Mouse (Mus musculus) kidney, embryonic 14.5 days (tissue): ENCODE data around the gene Zp3. TPM values are rescaled to one million over a fixed set of nuclear protein-coding genes. Genes with fewer than 3 reads are reported as not detected.

Source experiments
- ATAC-seq: fragments of 200-750 bp; cut with Nextera tagmentation; 2 replicates; pipeline ENCODE4 v1.8.0; 2017; ENCODE audit warnings: moderate number of reproducible peaks, mild to moderate bottlenecking, moderate TSS enrichment, moderate library complexity; ENCODE audit not compliant: low FRiP score, low TSS enrichment
- H3K27ac ChIP-seq: fragments of 300-500 bp; sonication (generic); 2 replicates; pipeline ENCODE4 v1.5.1; 2014; ENCODE audit warnings: low read depth, mild to moderate bottlenecking, low read length, moderate library complexity, mixed read lengths
- H3K27me3 ChIP-seq: fragments of 300-500 bp; sonication (generic); 2 replicates; pipeline ENCODE4 v1.6.1; 2014; ENCODE audit warnings: mild to moderate bottlenecking, low read length; ENCODE audit not compliant: control insufficient read depth, insufficient read depth
- H3K36me3 ChIP-seq: fragments of 300-500 bp; sonication (generic); 2 replicates; pipeline ENCODE4 v1.6.1; 2014; ENCODE audit warnings: low read length, mixed read lengths; ENCODE audit not compliant: control insufficient read depth, insufficient read depth
- H3K4me1 ChIP-seq: fragments of 300-500 bp; sonication (generic); 2 replicates; pipeline ENCODE4 v1.6.1; 2014; ENCODE audit warnings: low read length, mixed read lengths; ENCODE audit not compliant: control insufficient read depth, insufficient read depth
- H3K4me2 ChIP-seq: fragments of 300-500 bp; sonication (generic); replicated peaks from 2 replicates; pipeline ENCODE4 v1.6.1; 2014; ENCODE audit warnings: low read depth, mild to moderate bottlenecking, low read length
- H3K4me3 ChIP-seq: fragments of 300-500 bp; sonication (generic); 2 replicates; pipeline ENCODE4 v1.5.1; 2014; ENCODE audit warnings: mild to moderate bottlenecking, low read length
- H3K9ac ChIP-seq: fragments of 300-500 bp; sonication (generic); 2 replicates; pipeline ENCODE4 v1.6.1; 2014; ENCODE audit warnings: low read depth, mild to moderate bottlenecking, low read length, moderate library complexity
- H3K9me3 ChIP-seq: fragments of 300-500 bp; sonication (generic); 2 replicates; pipeline ENCODE4 v1.6.1; 2016; ENCODE audit warnings: low read length; ENCODE audit not compliant: control insufficient read depth
- WGBS: fragments of 180-500 bp; shearing (Covaris S2); extraction: QIAGEN DNeasy Blood & Tissue Kit; methylation state at CpG from one replicate; pipeline ENCODE4 v1.1.7; 2014; 5-methylcytosine and 5-hydroxymethylcytosine counted together
- polyA plus RNA-seq: library from polyadenylated mRNA; unstranded; fragments of >200 nt; fragmentation: Nextera tagmentation; extraction: Ambion mirVana; gene quantifications from 2 replicates; pipeline ENCODE4 v1.2.1, GENCODE M21; 2014

Zp3 gene
- polyA plus RNA-seq, 1 experiment from 2014 or later = not detected

GRCm38 (mm10) chr5:135966866-135967265 lies 13.0 kb upstream of the Zp3 start:
- H3K9ac ChIP-seq = no peak overlapping the region
- no peak overlapping the region for H3K27ac ChIP-seq
- H3K27me3 ChIP-seq = no peaks in the 10 kb centered on the region
- no peaks in the 10 kb centered on the region for H3K9me3 ChIP-seq
- H3K4me1 ChIP-seq = peaks cover 10% of the 10 kb centered on the region
- no peaks in the 10 kb centered on the region for H3K36me3 ChIP-seq
- no peak overlapping the region for H3K4me2 ChIP-seq
- WGBS = 63% methylated on average over 9 of the region's 9 CpGs
- ATAC-seq = no peak
- H3K4me3 ChIP-seq = no peak overlapping the region

DNA sequence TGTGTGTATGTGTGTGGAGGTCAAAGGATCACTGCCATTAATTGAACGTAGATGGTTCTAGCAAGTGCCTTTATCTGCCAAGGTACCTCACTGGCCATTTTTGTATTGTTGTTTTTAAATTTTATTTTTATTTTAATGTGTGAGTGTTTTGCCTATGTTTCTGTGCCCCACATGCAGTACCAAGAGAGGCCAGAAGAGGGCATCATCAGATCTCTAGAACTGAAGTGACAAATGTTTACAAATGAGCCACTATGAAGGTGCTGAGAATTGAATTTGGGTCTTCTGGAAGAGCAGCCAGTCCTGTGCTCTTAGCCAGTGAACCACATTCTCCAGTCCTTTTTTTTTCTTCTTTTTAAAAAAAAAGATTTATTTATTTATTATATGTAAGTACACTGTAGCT lies 11.1 kb upstream of the Zp3 start:
- ATAC-seq = no peak
- no peaks in the 10 kb centered on the region for H3K9me3 ChIP-seq
- H3K4me1 ChIP-seq = peaks cover 10% of the 10 kb centered on the region
- no peak overlapping the region for H3K4me2 ChIP-seq
- H3K27ac ChIP-seq = no peak overlapping the region
- H3K4me3 ChIP-seq = no peak overlapping the region
- 82% methylated on average over 1 of the region's 1 CpGs for WGBS
- no peaks in the 10 kb centered on the region for H3K36me3 ChIP-seq
- no peak overlapping the region for H3K9ac ChIP-seq
- H3K27me3 ChIP-seq = no peaks in the 10 kb centered on the region

DNA sequence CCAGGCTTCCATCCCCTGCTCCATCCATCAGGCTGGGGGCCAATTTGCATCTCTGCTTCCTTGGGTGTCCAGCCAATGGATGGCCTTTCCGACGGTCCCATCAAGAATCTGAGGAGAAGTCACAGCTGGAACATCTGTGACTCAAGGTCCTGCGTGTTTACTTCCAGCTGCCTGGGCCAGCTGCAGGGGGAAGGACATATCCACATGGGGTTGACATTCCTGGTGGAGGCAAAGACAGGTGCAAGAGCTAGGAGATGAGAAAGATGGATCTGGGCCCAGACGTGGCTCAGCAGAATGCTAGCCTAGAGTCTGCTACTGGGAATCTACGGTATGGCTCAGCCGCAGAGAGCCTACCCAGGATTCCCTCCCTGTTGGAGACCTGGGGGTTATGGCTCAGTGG lies 9.7 kb upstream of the Zp3 start:
- no peaks in the 10 kb centered on the region for H3K9me3 ChIP-seq
- peaks cover 6% of the 10 kb centered on the region for H3K4me1 ChIP-seq
- no peak overlapping the region for H3K9ac ChIP-seq
- H3K27ac ChIP-seq = no peak overlapping the region
- no peaks in the 10 kb centered on the region for H3K27me3 ChIP-seq
- no peak for ATAC-seq
- H3K4me3 ChIP-seq = no peak overlapping the region
- no peaks in the 10 kb centered on the region for H3K36me3 ChIP-seq
- WGBS = 74% methylated on average over 6 of the region's 6 CpGs
- no peak overlapping the region for H3K4me2 ChIP-seq

GRCm38 (mm10) chr5:135971876-135972275 lies 8.0 kb upstream of the Zp3 start:
- Histone ChIP-seq H3K36me3 (no peaks in the 10 kb centered on the region), H3K4me2 (no peak overlapping the region), H3K4me1 (no peaks in the 10 kb centered on the region), H3K9me3 (no peaks in the 10 kb centered on the region), H3K4me3 (no peak overlapping the region), H3K27me3 (no peaks in the 10 kb centered on the region), H3K27ac (no peak overlapping the region), H3K9ac (no peak overlapping the region)
- WGBS = 86% methylated on average over 7 of the region's 7 CpGs
- ATAC-seq = no peak

DNA sequence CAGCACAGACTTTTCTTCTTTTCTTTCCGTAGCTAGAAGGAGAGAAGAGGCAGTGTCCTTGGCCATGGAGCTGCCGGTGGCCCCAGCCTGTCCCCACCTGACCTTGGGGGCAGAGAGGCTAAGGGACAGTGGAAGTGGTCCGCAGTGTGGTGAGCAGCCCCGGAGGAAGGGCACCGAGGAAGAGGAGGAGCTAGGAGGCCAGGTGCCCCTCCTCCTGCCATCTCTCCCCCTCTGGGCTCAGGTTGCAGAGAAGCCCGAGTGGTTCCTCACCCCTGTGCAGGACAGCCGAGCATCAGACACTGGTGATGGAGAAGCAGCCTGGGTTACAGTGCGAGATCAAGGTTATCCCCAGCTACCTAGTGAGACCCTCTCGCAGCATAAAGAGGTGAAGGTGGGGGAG lies 5.5 kb upstream of the Zp3 start, which contains the start of gene Ssc4d:
TSS of gene Ssc4d (minus strand) at position 167 of the 400 bp plus-strand sequence.
- ATAC-seq = peak; percentile 54; the same call in 1 of the 2 replicates
- H3K9ac ChIP-seq = peak within 1 kb of the TSS; percentile 34; the same call in 1 of the 2 replicates
- 8% methylated on average over 9 of the region's 9 CpGs for WGBS
- H3K4me3 ChIP-seq = peak within 1 kb of the TSS; percentile 28
- no peak within 1 kb of the TSS for H3K27ac ChIP-seq
- peak within 1 kb of the TSS; percentile 37 for H3K4me2 ChIP-seq
- no peaks in the 10 kb centered on the region for H3K36me3 ChIP-seq
- H3K9me3 ChIP-seq = no peaks in the 10 kb centered on the region
- H3K4me1 ChIP-seq = no peaks in the 10 kb centered on the region
- H3K27me3 ChIP-seq = no peaks in the 10 kb centered on the region

GRCm38 (mm10) chr5:135975893-135976668 lies 3.8 kb upstream of the Zp3 start:
- 96% methylated on average over 8 of the region's 8 CpGs for WGBS
- Histone ChIP-seq H3K9me3 (no peaks in the 10 kb centered on the region), H3K27me3 (no peaks in the 10 kb centered on the region), H3K4me1 (no peaks in the 10 kb centered on the region), H3K27ac (no peak overlapping the region), H3K9ac (no peak overlapping the region), H3K4me2 (no peak overlapping the region), H3K4me3 (no peak overlapping the region), H3K36me3 (no peaks in the 10 kb centered on the region)
- no peak for ATAC-seq

- Histone ChIP-seq H3K36me3 (no peaks in the 10 kb centered on the region), H3K27ac (no peak overlapping the region), H3K4me2 (no peak overlapping the region), H3K9me3 (no peaks in the 10 kb centered on the region), H3K4me1 (no peaks in the 10 kb centered on the region), H3K9ac (no peak overlapping the region), H3K4me3 (no peak overlapping the region), H3K27me3 (no peaks in the 10 kb centered on the region)
- WGBS = 86% methylated on average over 5 of the region's 5 CpGs
- ATAC-seq = no peak
These were observed 518 bp upstream of the Zp3 start for GRCm38 (mm10) chr5:135979381-135979780.

DNA sequence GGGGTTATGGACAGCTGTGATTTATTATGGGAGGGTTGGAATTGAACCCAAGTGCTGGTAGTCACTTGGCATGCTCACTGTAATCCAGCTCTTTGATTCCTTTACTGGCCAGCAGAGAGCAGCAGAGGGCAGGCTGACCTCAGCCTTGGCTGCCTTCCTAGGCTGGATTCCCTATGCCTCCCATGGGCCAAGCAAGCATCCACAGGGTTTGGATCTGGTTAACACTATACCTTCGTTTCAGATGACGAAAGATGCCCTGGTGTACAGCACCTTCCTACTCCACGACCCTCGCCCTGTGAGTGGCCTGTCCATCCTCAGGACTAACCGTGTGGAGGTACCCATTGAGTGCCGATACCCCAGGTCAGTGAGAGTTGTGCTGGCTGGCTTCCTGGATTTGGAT lies 2.5 kb downstream of the Zp3 start:
- H3K9ac ChIP-seq = no peak overlapping the region
- 40% methylated on average over 6 of the region's 6 CpGs for WGBS
- no peaks in the 10 kb centered on the region for H3K4me1 ChIP-seq
- no peaks in the 10 kb centered on the region for H3K9me3 ChIP-seq
- H3K4me3 ChIP-seq = no peak overlapping the region
- no peak overlapping the region for H3K4me2 ChIP-seq
- H3K27me3 ChIP-seq = no peaks in the 10 kb centered on the region
- H3K27ac ChIP-seq = no peak overlapping the region
- ATAC-seq = peak; percentile 63; the same call in 1 of the 2 replicates
- no peaks in the 10 kb centered on the region for H3K36me3 ChIP-seq

DNA sequence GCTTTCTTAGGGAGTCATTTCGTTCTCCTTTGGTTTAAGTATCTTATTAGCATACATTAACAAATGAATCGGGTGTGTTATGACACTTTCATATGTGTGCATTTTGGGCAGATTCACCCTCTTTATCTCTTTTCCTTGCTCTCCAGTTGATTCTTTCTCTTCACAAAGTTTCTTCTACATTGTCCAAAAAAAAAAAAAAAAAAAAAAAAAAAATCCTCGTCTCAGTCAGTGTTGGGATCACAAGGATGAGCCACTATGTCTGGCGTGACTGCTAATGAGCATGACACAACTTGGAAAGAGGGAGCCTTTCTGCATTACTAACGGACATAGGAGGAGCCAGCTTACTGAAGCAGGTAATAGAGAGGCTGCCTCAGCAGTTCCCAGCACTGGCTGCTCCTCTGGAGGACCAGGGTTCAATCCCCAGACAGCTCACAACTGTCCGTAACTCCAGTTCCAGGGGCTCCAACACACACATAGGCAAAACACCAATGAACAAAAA lies 4.7 kb downstream of the Zp3 start:
- H3K4me2 ChIP-seq = no peak overlapping the region
- 74% methylated on average over 6 of the region's 6 CpGs for WGBS
- ATAC-seq = no peak
- no peaks in the 10 kb centered on the region for H3K4me1 ChIP-seq
- H3K36me3 ChIP-seq = no peaks in the 10 kb centered on the region
- no peak overlapping the region for H3K9ac ChIP-seq
- no peaks in the 10 kb centered on the region for H3K9me3 ChIP-seq
- H3K27me3 ChIP-seq = no peaks in the 10 kb centered on the region
- no peak overlapping the region for H3K27ac ChIP-seq
- no peak overlapping the region for H3K4me3 ChIP-seq
